Mouse (Mus musculus): ENCODE data around the gene Gm26920.

The Gm26920 gene

DNA sequence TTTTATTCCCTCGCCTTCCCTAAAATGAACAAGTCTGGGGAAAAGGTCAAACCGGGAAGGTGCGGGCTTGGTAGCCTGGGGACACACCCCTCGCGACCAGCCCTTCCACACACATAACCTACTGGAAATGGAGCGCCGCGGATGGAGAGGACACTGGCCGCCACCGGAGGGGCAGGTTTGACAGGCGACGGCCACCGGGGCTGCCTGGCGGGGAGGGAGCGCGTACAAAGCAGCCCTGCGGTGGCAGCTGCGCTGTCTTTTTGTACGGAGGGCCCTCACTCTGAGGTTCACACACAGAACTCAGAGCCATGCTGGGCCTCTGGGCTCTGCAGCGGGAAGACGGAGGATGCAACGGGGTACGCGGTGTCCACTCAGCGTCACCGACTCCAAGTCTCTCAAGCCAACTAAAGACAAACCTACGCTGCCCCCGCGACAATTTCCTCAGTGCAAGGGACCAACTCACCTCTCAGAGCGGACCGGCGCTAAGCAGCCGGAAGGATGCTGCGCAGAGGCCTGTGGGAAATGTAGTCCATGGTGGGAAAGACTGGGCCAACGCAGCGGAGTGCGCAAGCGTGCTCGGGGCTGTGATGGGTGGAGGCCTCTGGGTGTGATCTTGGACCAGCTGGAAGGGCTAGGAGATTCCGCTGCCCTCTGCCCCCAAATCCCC lies 39.2 kb downstream of the Gm26920 start, which contains the start of gene Zfp14:
Gene Zfp14, minus strand, starts transcription at position 499 of the 667 bp plus-strand sequence.
- peak; percentile 84 for DNase-seq

DNA sequence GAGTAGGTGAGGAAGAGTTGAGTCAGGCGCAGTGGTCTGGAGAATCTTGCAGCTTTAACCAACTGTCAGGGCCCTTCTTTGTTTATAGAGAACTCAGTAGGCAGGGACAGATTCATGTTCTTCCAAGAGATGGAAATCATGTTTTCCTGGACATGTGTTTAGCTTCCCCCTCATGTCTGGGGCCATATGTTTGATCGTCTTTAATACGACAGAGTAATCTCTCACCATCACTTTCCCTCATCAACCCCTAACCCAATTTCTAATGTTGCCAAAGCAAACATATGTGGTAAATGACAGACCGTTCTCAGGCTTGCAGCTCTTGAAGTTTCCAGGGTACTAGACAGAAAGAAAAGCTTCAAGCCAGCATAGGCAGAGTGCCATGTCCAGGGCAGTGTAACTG lies 42.1 kb downstream of the Gm26920 start:
- DNase-seq = no peak

DNA sequence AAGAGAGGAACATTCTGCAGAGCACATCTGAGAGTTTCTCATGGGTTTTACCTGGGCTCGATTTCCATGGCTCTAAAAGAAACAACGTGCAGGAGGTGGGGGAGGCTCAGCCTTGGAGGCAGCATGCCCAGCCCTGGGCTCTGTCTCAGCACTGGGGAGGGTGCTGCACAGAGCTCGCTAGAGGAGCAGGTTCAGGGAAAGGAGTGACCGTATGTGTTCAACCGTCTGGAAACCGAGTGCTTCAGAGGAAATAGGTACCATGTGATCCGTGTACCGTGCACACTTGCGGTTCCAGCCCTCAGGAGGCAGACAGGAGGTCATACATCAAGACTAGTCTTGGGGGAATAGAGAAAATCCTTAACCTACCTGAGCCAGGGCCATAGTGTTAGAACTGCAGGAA lies 45.9 kb downstream of the Gm26920 start:
- DNase-seq = no peak

DNA sequence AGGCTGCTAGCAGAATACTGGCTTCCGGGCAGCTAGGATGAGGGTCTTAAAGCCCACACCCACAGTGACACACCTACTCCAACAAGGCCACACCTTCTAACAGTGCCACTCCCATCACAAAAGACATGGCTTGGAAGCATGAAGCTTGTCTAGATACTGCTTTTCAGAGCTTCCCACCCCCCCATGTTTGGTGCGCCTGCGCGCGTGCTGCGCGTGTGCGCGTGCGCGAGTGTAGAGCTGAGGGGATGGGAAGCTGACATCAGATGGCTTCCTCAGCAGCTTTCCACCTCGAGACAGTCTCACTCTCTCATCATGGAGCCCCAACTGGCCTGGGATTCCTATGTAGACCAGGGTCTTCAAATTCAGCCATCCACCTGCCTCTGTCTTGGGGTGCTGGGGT lies 55.9 kb downstream of the Gm26920 start:
- no peak for DNase-seq

DNA sequence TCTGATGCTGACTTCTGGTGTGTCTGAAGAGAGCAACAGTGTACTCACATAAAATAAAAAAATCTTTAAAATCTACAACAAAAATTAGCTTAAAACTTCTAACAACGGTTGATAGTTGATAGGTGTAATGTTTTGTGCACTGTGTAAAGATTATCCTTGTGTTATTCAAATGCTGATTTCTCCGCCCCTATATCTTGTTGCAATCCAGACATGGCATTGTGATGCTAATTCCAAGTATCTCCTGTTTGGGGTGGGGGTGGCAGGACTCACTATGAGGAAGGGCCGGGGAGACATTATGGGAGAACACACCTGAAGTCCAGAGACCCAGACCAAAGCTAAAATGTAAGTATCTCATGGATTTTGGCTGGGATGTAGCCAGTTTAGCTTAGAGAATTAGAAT lies 58.8 kb downstream of the Gm26920 start:
- DNase-seq = no peak

DNA sequence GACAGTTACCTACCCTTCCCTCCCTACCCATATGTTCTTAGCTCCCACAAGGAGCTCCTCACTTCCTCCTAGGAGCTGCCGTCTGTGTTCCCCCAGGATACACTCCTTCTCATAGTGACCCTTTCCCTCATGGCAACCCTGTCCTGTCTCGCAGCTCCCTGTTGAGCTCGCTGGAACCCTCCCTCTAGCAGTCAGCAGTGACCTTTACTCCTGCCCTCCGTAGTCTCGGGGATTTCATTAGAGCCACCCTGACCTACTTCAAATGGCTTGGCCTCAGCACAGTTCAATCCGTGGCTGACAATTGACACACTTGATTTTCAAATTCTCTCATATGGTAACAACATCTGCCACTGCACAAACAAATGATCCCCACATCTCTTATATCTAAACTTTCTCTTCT lies 59.5 kb downstream of the Gm26920 start:
- DNase-seq = no peak

DNA sequence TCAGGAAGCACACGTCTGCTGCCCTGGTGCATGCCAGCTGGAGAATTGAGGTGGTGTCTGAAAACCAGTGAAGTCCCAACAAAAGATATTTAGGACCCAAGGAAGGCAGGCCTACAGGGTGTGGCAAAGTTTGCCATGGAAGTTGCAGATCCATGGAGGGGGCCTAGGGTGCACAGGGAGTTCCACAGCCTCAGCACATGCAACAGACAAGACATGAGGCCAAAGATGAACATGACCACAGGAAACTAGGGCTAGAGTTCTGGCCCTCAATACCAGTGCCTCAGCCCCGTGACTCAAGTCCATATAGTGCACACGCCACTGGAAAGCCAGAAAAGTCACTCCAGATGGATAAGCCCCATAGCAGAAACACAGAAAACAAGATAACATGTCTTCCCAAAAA lies 61.6 kb downstream of the Gm26920 start:
- no peak for DNase-seq

DNA sequence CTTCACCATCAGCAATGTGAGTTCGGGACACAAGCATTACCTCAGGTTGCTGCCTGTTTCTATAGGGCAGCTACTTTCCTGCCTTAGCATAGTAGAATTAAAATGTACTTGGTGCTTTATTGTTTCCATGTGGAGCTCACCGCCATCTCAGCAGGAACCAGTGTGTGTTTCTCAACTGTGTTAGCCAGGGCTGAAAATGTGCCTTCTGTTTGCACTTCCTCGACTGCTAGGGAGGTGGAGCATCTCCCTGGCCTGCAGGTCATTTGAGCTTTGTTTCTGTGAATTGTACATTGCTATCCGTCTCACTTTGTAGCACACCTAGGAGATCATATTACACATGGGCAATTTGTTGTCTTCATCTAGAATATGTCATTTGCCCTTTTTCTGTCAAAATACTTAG lies 62.9 kb downstream of the Gm26920 start:
- no peak for DNase-seq

DNA sequence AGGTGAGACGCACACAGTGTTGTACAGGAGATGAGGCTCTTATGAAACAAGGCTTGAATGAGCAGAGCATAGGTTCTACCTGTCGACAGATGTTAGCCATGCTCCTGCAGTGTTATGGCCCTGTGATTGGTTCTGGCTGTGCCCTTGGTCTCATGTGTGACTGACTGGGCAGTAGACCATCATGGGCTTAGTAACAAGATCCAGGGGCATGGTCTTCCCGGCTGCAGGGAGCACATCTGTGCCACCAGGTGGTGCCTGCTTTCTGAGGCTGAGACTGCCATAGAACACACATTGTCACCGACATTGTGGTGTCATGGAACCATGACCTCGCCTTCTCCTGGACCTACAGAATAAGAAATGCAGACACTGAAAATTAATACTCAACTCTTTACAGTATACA lies 64.9 kb downstream of the Gm26920 start:
- DNase-seq = no peak

DNA sequence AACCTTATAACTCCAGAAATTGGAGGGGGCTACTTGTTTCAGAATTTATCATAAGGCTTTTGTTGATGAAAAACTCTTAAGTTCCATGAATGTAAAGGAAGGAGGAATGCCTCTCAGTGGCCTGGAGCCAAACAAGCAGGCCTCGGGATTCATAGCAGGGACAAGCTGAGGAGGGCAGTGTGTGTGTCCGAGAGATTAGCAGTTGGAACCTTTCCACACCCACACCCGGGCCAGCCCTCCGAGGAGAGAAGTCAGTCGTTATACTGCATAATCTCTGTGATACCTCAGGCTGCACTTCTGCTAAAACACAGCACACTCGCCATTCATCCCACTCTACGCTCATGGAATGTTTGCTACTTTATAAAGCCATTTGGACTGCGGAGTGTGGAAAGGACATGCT lies 66.4 kb downstream of the Gm26920 start:
- no peak for DNase-seq

DNA sequence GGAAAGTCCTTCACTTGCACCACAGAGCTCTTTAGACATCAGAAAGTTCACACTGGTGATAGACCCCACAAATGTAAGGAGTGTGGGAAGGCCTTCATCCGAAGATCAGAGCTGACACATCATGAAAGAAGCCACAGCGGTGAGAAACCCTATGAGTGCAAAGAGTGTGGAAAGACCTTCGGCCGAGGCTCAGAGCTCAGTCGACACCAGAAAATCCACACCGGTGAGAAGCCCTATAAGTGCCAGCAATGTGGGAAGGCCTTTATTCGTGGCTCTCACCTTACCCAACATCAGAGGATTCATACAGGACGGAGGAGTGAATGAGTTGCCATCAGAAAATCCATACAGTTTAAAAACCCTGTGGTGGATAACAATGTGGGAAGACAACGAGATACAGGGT lies 66.9 kb downstream of the Gm26920 start:
- DNase-seq = no peak

DNA sequence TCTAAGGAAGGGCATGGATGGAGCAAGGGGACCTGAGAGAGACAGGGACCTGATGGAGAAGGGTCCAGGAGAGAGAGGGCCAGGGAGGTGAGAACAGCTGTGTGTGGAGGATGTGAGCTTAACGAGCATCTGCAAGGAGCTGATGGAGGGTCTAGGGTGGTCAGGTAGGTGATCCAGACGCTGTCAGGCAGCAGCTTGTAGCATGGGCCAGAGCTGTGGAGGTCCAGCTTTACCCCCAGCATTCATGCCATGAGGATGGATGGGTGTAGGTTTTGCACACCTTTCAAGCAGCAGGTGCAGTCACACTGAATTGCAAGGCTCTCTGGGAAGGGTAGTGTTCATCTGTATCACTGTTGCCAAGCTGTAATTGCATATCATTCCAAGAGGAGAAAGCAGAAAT lies 70.7 kb downstream of the Gm26920 start:
- no peak for DNase-seq

DNA sequence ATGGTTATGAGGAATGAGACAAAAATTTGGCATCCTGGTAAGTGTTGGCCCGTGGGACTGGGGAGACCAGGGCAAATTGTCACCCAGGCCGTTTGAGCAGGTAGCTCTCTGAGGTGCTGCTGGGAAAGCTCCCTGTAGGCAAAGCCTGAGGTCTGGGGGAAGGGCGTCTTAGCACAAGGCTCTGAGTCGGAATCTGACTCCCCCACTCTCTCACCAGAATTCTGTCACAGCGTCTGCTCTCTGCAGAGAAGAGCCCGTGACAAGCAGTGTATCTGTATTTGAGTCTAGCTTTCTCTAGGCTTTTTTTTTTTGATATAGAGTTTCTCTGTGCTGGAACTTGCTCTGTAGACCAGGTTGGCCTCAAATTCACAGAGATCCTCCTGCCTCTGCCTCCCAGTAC lies 73.0 kb downstream of the Gm26920 start:
- DNase-seq = no peak

DNA sequence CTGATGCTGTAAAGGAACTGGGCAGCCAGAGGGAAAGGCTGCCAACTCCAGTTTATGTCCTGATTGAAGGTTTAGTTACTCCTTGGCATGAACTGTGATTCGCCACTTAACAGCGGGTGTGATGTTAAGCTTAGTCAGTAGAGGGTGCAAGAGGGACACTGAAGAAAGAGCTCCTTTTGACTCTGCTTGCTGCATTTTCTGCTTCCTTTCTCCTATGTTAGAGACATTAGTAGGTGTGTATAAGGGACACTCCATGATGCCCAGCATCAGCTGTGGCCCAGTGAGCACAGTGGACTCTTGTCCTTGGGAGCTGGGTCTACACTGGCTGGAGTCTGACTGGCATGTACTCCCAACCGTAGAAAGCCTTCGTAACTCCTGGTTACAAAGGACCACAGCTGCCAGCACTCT lies 77.2 kb downstream of the Gm26920 start:
- peak; percentile 53 for DNase-seq

DNA sequence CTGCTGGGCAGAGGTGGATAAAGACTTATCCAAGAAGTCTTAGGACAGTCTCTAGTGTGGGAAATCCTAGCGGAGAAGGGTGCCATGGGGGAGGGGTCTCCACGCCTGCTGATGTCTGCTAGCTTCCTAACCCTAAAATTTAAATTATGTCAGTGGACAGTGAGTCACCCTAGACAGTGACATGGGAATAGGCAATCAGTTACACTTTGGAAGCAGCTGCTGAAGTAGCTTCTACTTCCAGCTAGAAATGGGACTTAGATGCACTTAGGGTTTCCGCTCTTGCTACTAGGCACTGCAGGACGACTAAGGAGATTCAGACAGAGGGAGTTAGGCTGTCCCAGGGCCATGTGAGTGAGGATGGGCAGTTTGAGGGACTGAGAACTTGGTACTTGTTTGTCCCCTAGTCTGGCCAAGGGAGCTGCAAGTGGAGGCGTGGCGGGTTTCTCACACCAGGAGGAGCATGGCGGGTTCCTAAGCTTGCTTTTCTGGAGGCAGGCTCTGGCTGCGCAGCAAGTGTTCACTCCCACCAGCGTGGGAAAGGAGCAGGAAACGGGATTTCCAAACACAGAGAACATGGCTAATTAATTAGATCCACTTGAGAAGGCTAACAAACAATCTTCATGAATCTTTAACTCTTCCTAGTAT lies 79.5 kb downstream of the Gm26920 start:
- no peak for DNase-seq

DNA sequence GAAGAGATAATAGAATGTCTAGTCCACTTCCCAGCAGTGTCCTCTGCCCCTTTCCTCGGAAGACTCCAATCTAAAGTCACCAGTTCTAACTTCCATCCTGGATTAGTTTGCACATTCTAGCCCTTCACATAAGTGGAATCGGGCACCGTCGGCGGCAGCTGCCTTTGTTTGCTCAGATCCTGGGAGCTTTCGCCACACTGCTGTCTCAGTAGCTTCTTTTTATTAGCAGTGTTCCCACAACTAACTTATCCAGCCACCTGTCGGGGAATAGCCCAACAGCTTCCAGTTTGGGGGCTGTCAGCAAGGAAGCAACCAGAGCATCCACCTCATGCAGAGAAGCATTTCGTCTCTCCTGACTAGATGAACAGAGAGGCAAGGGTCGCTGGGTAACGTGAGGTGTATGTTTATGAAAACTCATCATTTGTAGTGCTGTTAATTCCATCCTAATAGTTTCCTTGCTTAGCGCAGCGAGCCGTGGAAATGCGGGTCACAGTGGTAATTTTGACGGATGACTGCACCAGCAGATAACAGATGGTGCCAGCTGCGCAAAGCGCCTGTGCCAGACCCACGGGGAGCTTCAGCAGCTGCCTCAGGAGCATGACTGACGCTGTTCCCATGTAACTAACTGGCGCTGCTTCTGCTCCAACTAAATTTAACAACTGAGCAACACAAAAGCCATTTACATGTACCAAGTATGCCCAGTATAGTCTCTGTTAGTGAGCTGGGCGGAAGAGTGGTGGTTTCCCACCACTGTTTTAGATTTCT lies 80.7 kb downstream of the Gm26920 start:
- peak; percentile 49 for DNase-seq

DNA sequence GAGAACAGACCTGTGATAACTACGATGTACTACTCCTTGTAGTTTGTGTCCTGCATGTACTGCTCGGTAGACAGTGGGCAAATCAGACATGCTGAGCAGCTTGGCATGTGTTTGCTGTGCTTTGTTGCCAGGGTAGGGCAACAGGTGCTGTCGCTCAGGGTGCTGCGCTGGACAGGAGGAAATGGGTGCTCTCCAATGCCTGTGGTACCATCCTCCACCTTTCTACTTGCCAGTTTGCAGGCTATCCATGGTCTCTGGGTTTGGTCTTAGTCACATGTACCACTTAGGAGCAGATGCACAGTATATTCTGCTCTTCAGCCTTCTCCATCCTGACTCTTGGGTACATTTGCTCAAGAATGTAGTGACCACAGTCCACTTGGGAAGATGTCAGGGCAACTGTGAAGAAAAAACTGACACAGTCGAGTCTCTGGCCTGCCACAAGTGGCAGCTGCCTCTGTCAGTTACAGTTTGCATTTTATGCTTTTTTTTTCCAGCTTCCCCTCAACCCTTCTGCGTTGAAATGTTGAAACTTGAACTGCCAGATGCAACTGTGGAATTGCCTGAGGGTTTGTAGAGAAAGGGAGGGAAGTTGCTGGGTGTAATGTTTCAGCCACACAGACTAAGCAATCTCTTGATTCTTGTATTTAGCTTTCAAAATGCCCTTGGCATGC lies 82.1 kb downstream of the Gm26920 start:
- DNase-seq = no peak

DNA sequence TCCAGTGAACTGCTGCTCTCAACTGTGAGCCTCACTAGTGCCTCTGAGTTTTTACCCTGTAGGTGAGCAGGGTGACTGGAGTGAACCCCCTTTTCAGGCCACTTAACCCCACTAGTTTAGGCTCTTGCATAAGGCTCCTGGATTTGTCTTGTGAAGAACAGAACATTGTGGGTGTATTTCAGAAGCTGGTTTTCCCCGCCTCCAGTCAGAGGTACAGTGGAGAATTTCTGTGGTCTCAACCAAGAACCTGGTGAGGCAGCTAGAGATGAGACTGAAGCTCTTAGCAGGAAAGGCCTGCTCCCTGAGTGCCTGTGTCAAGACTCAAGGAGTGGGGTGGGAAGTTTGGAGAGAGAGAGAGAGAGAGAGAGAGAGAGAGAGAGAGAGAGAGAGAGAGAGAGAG lies 82.6 kb downstream of the Gm26920 start:
- DNase-seq = no peak
